Mouse (Mus musculus) megakaryocyte, embryonic 14.5 days (primary cell): ENCODE data around the gene Prkch.

ENCODE experiments used
- FLI1 ChIP-seq: IDR thresholded peaks from 2 replicates; pipeline ENCODE4 v1.6.1; 2012; ENCODE audit warnings: low read length, inconsistent platforms, mixed read lengths
- GATA1 ChIP-seq: IDR thresholded peaks from 3 replicates; pipeline ENCODE4 v1.6.1; 2012; ENCODE audit warnings: mixed read lengths, low read length, inconsistent platforms, borderline replicate concordance

GRCm38 (mm10) chr12:73663421-73663820 lies 78.8 kb downstream of the Prkch start:
- no peak for TF ChIP-seq GATA1
- no peak for TF ChIP-seq FLI1
